Mouse (Mus musculus) cerebellum, adult 2 months (tissue): ENCODE data around the gene Nmnat2. TPM values are rescaled to one million over a fixed set of nuclear protein-coding genes. Genes with fewer than 3 reads are reported as not detected.

Experiments used
- DNase-seq, 2 experiments: peaks; one replicate each; pipeline ENCODE4 v3.0.0; 2021
- H3K27ac ChIP-seq: fragments of 200-500 bp; 2 replicates; pipeline ENCODE4 v1.5.1; 2012; ENCODE audit warnings: low read length, control low read depth, inconsistent platforms; ENCODE audit not compliant: insufficient read depth
- H3K27me3 ChIP-seq: fragments of 200-500 bp; 2 replicates; pipeline ENCODE4 v1.6.1; 2012; ENCODE audit warnings: inconsistent platforms, mild to moderate bottlenecking, low read length, moderate library complexity; ENCODE audit not compliant: control insufficient read depth, insufficient read depth
- H3K4me1 ChIP-seq: fragments of 200-500 bp; 2 replicates; pipeline ENCODE4 v1.6.1; 2011; ENCODE audit warnings: low read length; ENCODE audit not compliant: control insufficient read depth, insufficient read depth
- H3K4me3 ChIP-seq: fragments of 200-500 bp; replicated peaks from 2 replicates; pipeline ENCODE3; 2011; ENCODE audit warnings: mild to moderate bottlenecking, low read depth, low read length, control low read depth; ENCODE audit not compliant: insufficient read depth
- CTCF ChIP-seq: fragments of 200-500 bp; IDR thresholded peaks from 2 replicates; pipeline ENCODE4 v1.5.1; 2011; ENCODE audit warnings: low read depth, mild to moderate bottlenecking, control low read depth, low read length, moderate library complexity, borderline replicate concordance; ENCODE audit not compliant: insufficient read depth
- POLR2A ChIP-seq: fragments of 200-500 bp; IDR thresholded peaks from 2 replicates; pipeline ENCODE4 v1.6.1; 2011; ENCODE audit warnings: low read length, control low read depth, borderline replicate concordance; ENCODE audit not compliant: insufficient read depth
- WGBS: fragments of 180-500 bp; shearing (Covaris S2); methylation state at CpG from one replicate; pipeline ENCODE4 v1.1.7; 2018; 5-methylcytosine and 5-hydroxymethylcytosine counted together
- polyA plus RNA-seq: library from polyadenylated mRNA; depleted of rRNA; stranded (reverse); fragments of >200 nt; gene quantifications from 2 replicates; pipeline ENCODE4 v1.2.3, GENCODE M21; 2012; rRNA removed

Nmnat2 gene
- 120 and 131 TPM in 2 replicates for polyA plus RNA-seq

DNA sequence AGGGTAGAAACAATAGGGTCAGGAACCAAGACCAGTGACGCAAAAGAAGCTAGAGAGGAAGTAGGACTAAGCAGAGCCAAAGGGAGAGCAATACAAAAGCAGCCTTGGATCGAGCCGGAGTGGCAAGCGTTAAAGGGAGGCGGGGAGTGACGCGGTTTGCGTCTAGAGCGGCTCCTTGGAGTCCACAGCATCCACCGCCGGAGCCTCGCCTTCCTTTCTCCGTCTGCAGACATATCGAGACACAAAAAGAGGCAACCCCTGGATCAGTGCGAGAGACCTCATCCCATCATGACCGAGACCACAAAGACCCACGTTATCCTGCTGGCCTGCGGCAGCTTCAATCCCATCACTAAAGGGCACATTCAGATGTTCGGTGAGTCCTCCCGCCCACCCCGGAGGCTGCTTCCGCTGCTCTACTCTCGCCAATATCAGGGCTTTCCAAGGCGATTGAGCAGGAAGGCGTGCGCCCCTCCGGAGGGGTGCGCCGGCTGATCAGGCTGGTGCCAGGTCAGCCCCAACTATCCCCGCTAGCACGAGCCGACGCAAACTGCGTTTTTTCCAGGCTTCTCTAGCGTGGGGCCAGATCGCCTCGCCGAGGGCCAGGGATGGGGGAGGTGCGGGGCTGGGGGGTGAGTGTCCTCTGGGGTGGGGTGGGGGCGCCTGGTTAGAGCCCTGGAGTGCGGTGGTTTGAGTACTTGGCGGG, at the start of gene Nmnat2:
TSS of gene Nmnat2 (plus strand) at position 173 of the 703 bp plus-strand sequence.
- under 1% methylated on average over 42 of the region's 42 CpGs for WGBS
- Histone ChIP-seq H3K4me3 (peak within 1 kb of the TSS; percentile 93), H3K27ac (peak within 1 kb of the TSS; percentile 55), H3K4me1 (peaks cover 2% of the 10 kb centered on the region; the same call in 1 of the 2 replicates), H3K27me3 (no peaks in the 10 kb centered on the region)
- peak; percentile 84 to 85 for DNase-seq
- peak; percentile 77; the same call in 1 of the 2 replicates for TF ChIP-seq POLR2A
- no peak for TF ChIP-seq CTCF

- Histone ChIP-seq H3K27me3 (no peaks in the 10 kb centered on the region), H3K4me3 (no peak overlapping the region), H3K4me1 (no peaks in the 10 kb centered on the region), H3K27ac (no peak overlapping the region)
- WGBS, result 59% methylated on average over 6 of the region's 6 CpGs
- TF ChIP-seq POLR2A, result no peak
- DNase-seq, result no peak
Observed at GRCm38 (mm10) chr1:152913483-152914460, 41.0 kb upstream of the Nmnat2 start.

- TF ChIP-seq CTCF (no peak), POLR2A (no peak)
- no peak for DNase-seq
- 71% methylated on average over 5 of the region's 5 CpGs for WGBS
- Histone ChIP-seq H3K27me3 (no peaks in the 10 kb centered on the region), H3K4me1 (no peaks in the 10 kb centered on the region), H3K27ac (no peak overlapping the region), H3K4me3 (no peak overlapping the region)
Observed at GRCm38 (mm10) chr1:152915766-152916165, 39.0 kb upstream of the Nmnat2 start.

DNA sequence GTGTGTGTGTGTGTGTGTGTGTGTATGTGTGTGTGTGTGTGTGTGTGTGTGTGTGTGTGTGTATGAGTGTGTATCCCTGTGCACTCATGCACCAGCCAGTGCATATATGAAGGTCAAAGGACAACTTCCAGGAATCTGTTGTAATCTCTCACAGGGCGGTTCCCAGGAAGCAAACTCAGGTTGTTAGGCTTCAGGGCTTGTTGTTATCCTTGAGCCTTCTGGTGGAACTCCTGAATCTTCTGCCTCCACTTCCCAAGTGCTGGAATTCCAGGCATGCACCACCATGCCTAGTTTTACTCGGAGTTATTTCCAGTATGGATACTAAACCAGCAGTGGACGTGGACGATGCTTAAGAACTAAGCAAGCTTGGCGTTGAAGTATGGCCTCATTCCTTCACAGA, 37.9 kb upstream of the Nmnat2 start:
- DNase-seq, result no peak
- TF ChIP-seq POLR2A (no peak), CTCF (no peak)
- Histone ChIP-seq H3K27me3 (no peaks in the 10 kb centered on the region), H3K4me1 (no peaks in the 10 kb centered on the region), H3K27ac (no peak overlapping the region), H3K4me3 (no peak overlapping the region)
- 93% methylated on average over 5 of the region's 5 CpGs for WGBS

GRCm38 (mm10) chr1:152917626-152918025, 37.2 kb upstream of the Nmnat2 start:
- DNase-seq, result no peak
- Histone ChIP-seq H3K27ac (no peak overlapping the region), H3K4me3 (no peak overlapping the region), H3K27me3 (no peaks in the 10 kb centered on the region), H3K4me1 (no peaks in the 10 kb centered on the region)
- TF ChIP-seq POLR2A (no peak), CTCF (no peak)
- WGBS, result 80% methylated on average over 4 of the region's 4 CpGs

DNA sequence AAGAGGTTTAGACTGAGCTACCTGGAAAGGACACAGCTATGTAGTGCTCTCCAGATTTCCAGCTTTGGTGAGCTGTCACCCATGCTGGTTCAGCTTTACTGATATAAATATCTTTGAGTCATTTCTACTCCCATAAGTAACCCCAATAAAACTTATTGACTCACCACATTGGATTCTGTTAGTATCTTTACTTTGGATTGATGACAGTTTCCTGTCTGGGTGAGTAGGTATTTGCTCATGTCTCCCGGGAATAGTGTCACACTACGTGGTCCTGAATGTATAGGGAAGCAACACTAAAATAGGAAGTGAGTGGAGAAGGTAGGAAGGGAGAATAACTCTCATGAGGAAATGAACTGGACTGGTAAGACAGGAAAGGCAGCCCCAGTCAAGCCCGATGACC, 33.0 kb upstream of the Nmnat2 start:
- H3K27me3 ChIP-seq, result no peaks in the 10 kb centered on the region
- DNase-seq, result no peak
- TF ChIP-seq POLR2A, result no peak
- no peak for TF ChIP-seq CTCF
- H3K4me3 ChIP-seq, result no peak overlapping the region
- 88% methylated on average over 3 of the region's 3 CpGs for WGBS
- no peak overlapping the region for H3K27ac ChIP-seq
- no peaks in the 10 kb centered on the region for H3K4me1 ChIP-seq

DNA sequence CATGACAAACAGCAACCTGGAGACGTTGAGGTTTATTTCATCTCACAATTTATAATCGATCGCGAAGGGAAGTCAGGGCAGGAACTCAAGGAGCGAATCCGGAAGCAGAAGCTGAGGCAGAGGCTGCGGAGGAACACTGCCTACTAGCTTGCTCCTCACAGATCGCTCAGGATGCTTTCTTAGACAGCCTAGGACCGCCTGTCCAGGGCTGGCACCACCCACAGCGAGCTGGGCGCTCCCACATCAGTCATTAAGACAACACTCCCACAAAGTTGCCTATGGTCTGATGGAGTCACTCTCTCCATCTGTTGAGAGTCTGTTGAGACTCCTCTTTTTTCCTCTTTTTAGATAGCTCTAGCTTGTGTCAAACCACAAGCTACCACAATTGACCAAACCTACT, 20.8 kb upstream of the Nmnat2 start:
- DNase-seq, result no peak
- Histone ChIP-seq H3K27me3 (no peaks in the 10 kb centered on the region), H3K4me1 (peaks cover 4% of the 10 kb centered on the region; the same call in 1 of the 2 replicates), H3K27ac (no peak overlapping the region), H3K4me3 (no peak overlapping the region)
- no peak for TF ChIP-seq POLR2A
- no peak for TF ChIP-seq CTCF
- 70% methylated on average over 11 of the region's 11 CpGs for WGBS
